Mouse (Mus musculus): ENCODE data around the gene Cyb5d1. TPM values are rescaled to one million over a fixed set of nuclear protein-coding genes. Genes with fewer than 3 reads are reported as not detected.

Cyb5d1 gene
- total and polyA plus RNA-seq, 3 experiments: 28.4 to 29.5 (median 29.3) TPM

GRCm38 (mm10) chr11:69409378-69410044 is 14.1 kb upstream of the Cyb5d1 start (continued):
- no peak for TF ChIP-seq ZKSCAN1 (IDR thresholded peaks at IDR 0.05; ENCODE audit: borderline replicate concordance, low read depth, low read length)
- TF ChIP-seq RAD21 (IDR thresholded peaks at IDR 0.05; ENCODE audit: low read depth, low read length): no peak
- no peak for TF ChIP-seq CTCF (conservative IDR thresholded peaks at IDR 0.05 in 1 of 2, IDR thresholded peaks at IDR 0.05 in 1 of 2; ENCODE audit: low read depth in 2 of 2, low read length in 2 of 2)
- peak; percentile 82; the same call in 1 of the 2 replicates for TF ChIP-seq EP300 (IDR thresholded peaks at IDR 0.05; ENCODE audit: low read length)
- TF ChIP-seq RCOR1 (conservative IDR thresholded peaks at IDR 0.05; ENCODE audit: low read depth, low read length): peak; percentile 64; the same call in 1 of the 2 replicates
- no peak for TF ChIP-seq JUND (conservative IDR thresholded peaks at IDR 0.05; ENCODE audit: low read depth, low read length)
- peak; percentile 34; the same call in 1 of the 2 replicates for TF ChIP-seq NRF1 (IDR thresholded peaks at IDR 0.05; ENCODE audit: low read depth, low read length)
- no peak for TF ChIP-seq ZNF384 (IDR thresholded peaks at IDR 0.05; ENCODE audit: low read depth, low read length)
- TF ChIP-seq TCF12 (IDR thresholded peaks at IDR 0.05; ENCODE audit: low read depth, low read length): peak; percentile 54
- TF ChIP-seq MEF2A (IDR thresholded peaks at IDR 0.05; ENCODE audit: borderline replicate concordance, low read depth, low read length): peak; percentile 79
- TF ChIP-seq NELFE (IDR thresholded peaks at IDR 0.05; ENCODE audit: low read depth, low read length): peak; percentile 31; the same call in 1 of the 2 replicates

- peak overlapping the region; percentile 67 for H3K9ac ChIP-seq (ENCODE audit: insufficient read depth, low read depth)
- H3K27ac ChIP-seq (ENCODE audit: insufficient read depth, low read depth): peak overlapping the region; percentile 88
- peaks cover 37 to 43% of the 10 kb centered on the region in 2 experiments for H3K36me3 ChIP-seq (replicated peaks in 1 of 2; ENCODE audit: control insufficient read depth in 1 of 2, insufficient read depth in 1 of 2, low read length in 1 of 2)
- H3K4me2 ChIP-seq (ENCODE audit: insufficient read depth, low read depth, poor library complexity, severe bottlenecking): peak overlapping the region; percentile 78
- in situ Hi-C loops (cut with MboI; ENCODE audit: low pct_ligation_motif_present, low pct_unique_long_range_greater_than_20kb, low sequenced_read_pairs) (loop anchor here (10.0 kb wide), 1 partner anchor 116 kb away; no protein-coding TSS in a partner anchor), dilution Hi-C loops (cut with MboI; ENCODE audit: extremely low pct_ligation_motif_present, extremely low pct_unique_long_range_greater_than_20kb, low sequenced_read_pairs) (no loop called here)
- H3K9me3 ChIP-seq (replicated peaks; ENCODE audit: low read length): no peaks in the 10 kb centered on the region
- H3K27me3 ChIP-seq (replicated peaks): peaks cover 7% of the 10 kb centered on the region
- H3K79me2 ChIP-seq (replicated peaks; ENCODE audit: control insufficient read depth, extremely low read depth, insufficient read depth, poor library complexity, severe bottlenecking): peaks cover 7% of the 10 kb centered on the region; the same call in 1 of the 2 replicates
- peaks cover 24 to 38% of the 10 kb centered on the region in 2 experiments for H3K4me1 ChIP-seq (ENCODE audit: control insufficient read depth in 1 of 2, insufficient read depth in 2 of 2)
- peak; percentile 98 for DNase-seq (ENCODE audit: extremely low read depth)
- peak overlapping the region; percentile 56 to 70 (median 67) for H3K4me3 ChIP-seq (replicated peaks in 1 of 3; ENCODE audit: low read depth in 2 of 3, low read length in 2 of 3, poor library complexity in 1 of 3)
- 0 out of 2 replicates have a peak, but pooled peaks have one; percentile 57 for TF ChIP-seq TBP (conservative IDR thresholded peaks at IDR 0.05; ENCODE audit: low read depth, low read length)
- TF ChIP-seq NELFE (IDR thresholded peaks at IDR 0.05; ENCODE audit: low read depth, low read length): peak; percentile 74
- TF ChIP-seq ELF1 (IDR thresholded peaks at IDR 0.05; ENCODE audit: low read depth, low read length): no peak
- TF ChIP-seq NRF1 (IDR thresholded peaks at IDR 0.05; ENCODE audit: low read depth, low read length): peak; percentile 59
- TF ChIP-seq CTCF (conservative IDR thresholded peaks at IDR 0.05 in 1 of 2, IDR thresholded peaks at IDR 0.05 in 1 of 2; ENCODE audit: low read depth in 2 of 2, low read length in 2 of 2): no peak
- no peak for TF ChIP-seq USF1 (IDR thresholded peaks at IDR 0.05; ENCODE audit: low read depth, low read length)
- TF ChIP-seq TCF12 (IDR thresholded peaks at IDR 0.05; ENCODE audit: low read depth, low read length): peak; percentile 54
- no peak for TF ChIP-seq MAZ (IDR thresholded peaks at IDR 0.05; ENCODE audit: low read depth, low read length)
- 0 out of 2 replicates have a peak, but pooled peaks have one; percentile 25 for TF ChIP-seq POLR2AphosphoS2 (IDR thresholded peaks at IDR 0.05; ENCODE audit: low read depth, low read length)
- peak; percentile 72 for TF ChIP-seq POLR2A (IDR thresholded peaks at IDR 0.05; ENCODE audit: low read depth, low read length)
- TF ChIP-seq ETS1 (conservative IDR thresholded peaks at IDR 0.05; ENCODE audit: low read depth, low read length): no peak
- no peak for TF ChIP-seq GABPA (IDR thresholded peaks at IDR 0.05; ENCODE audit: insufficient replicate concordance, low read depth, low read length)
These were observed 13.3 kb upstream of the Cyb5d1 start for GRCm38 (mm10) chr11:69408541-69409377.

All from CH12.LX (cell line).